Mouse (Mus musculus) kidney, adult 2 months (tissue): ENCODE measurements around the gene Cphx3.
"Not testable (repeated sequence)": the region's sequence is repeated elsewhere in the genome, so short reads cannot be mapped to it uniquely, and the experiment has no call there.

ENCODE experiments used
- CTCF ChIP-seq: fragments of 200-500 bp; conservative IDR thresholded peaks from 2 replicates; pipeline ENCODE4 v1.5.1; 2011; ENCODE audit warnings: low read depth, mild to moderate bottlenecking, control low read depth, low read length, moderate library complexity, mixed read lengths; ENCODE audit not compliant: insufficient read depth, insufficient read length
- POLR2A ChIP-seq: fragments of 200-500 bp; IDR thresholded peaks from one replicate; pipeline ENCODE4 v1.6.1; 2011; ENCODE audit warnings: low read depth, low read length, control low read depth

DNA sequence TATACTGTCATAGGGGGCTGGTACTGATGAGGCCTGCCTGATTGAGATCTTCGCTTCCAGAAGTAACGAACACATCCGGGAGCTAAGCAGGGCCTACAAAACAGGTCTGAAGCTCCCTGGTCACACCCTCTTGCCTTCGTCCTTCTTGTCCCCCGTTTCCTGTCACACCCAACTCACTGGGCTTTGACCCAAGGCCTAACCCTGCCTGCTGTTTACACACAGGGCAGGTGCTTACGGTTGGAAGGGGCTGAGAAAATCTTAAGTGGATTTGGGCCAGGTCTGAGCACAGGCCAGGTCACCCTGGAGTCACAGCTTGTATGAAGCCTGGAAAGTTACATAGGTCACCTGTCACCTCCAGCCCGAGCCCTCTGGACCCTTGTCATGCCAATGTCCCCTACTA, 73.9 kb downstream of the Cphx3 start:
- not testable (repeated sequence) for TF ChIP-seq CTCF, POLR2A
